Mouse (Mus musculus) kidney, embryonic 16.5 days (tissue): ENCODE measurements around the gene Pon1. TPM values are rescaled to one million over a fixed set of nuclear protein-coding genes. Genes with fewer than 3 reads are reported as not detected.

Experiments
- polyA plus RNA-seq: library from polyadenylated mRNA; unstranded; fragments of >200 nt; fragmentation: Nextera tagmentation; extraction: Ambion mirVana; gene quantifications from 2 replicates; pipeline ENCODE4 v1.2.1, GENCODE M21; 2015

Pon1 gene
- polyA plus RNA-seq, 1 experiment from 2014 or later, result 0.10 TPM

Other genes starting within 250 kb of the Pon1 start
- 12.8 and 14.3 TPM in 2 replicates for gene Pon3, start 62.3 kb upstream of the Pon1 start, polyA plus RNA-seq
- 37.5 and 38.6 TPM in 2 replicates for gene Pon2, start 104.5 kb upstream of the Pon1 start, polyA plus RNA-seq
- 23.0 and 23.4 TPM in 2 replicates for gene Asb4, start 189.4 kb upstream of the Pon1 start, polyA plus RNA-seq